Mouse (Mus musculus) gastrocnemius, postnatal 10 days (tissue): Measurements from ENCODE around the gene Wfdc12. TPM values are rescaled to one million over a fixed set of nuclear protein-coding genes. Genes with fewer than 3 reads are reported as not detected.

Source experiments
- DNase-seq: peaks from one replicate; pipeline ENCODE4 v3.0.0; 2021; ENCODE audit warnings: mixed read lengths
- total RNA-seq, 2 experiments: library from RNA; stranded (reverse); gene quantifications; 2 replicates each; pipeline ENCODE4 v1.2.3; 2021

Gene Wfdc12
- total RNA-seq, 2 experiments from 2014 or later, result not detected

GRCm38 (mm10) chr2:164175850-164176249 is 14.6 kb downstream of the Wfdc12 start:
- DNase-seq, result no peak

GRCm38 (mm10) chr2:164174649-164175395 is 15.6 kb downstream of the Wfdc12 start:
- DNase-seq, result no peak

- peak; percentile 60 for DNase-seq
These were observed 17.0 kb downstream of the Wfdc12 start for GRCm38 (mm10) chr2:164173394-164173793.

- peak; percentile 19 for DNase-seq
These were observed 19.5 kb downstream of the Wfdc12 start, which contains the start of gene Kcns1 for GRCm38 (mm10) chr2:164170902-164171301. Kcns1 (minus strand) TSS chr2:164171113.

- DNase-seq, result no peak
These were observed 20.1 kb downstream of the Wfdc12 start for GRCm38 (mm10) chr2:164170326-164170725.

GRCm38 (mm10) chr2:164168571-164168946 is 21.8 kb downstream of the Wfdc12 start:
- DNase-seq, result no peak

- DNase-seq, result no peak
These were observed 22.4 kb downstream of the Wfdc12 start for GRCm38 (mm10) chr2:164167752-164168570.

- DNase-seq, result no peak
These were observed 25.5 kb downstream of the Wfdc12 start for GRCm38 (mm10) chr2:164164941-164165340.

GRCm38 (mm10) chr2:164161515-164162055 is 28.8 kb downstream of the Wfdc12 start:
- DNase-seq, result no peak

GRCm38 (mm10) chr2:164158838-164159237 is 31.6 kb downstream of the Wfdc12 start:
- DNase-seq, result no peak

- DNase-seq, result no peak
These were observed 34.2 kb downstream of the Wfdc12 start for GRCm38 (mm10) chr2:164156158-164156557.

- DNase-seq, result no peak
These were observed 36.4 kb downstream of the Wfdc12 start for GRCm38 (mm10) chr2:164154007-164154406.

GRCm38 (mm10) chr2:164152341-164152740 is 38.1 kb downstream of the Wfdc12 start:
- no peak for DNase-seq

- DNase-seq, result no peak
These were observed 40.2 kb downstream of the Wfdc12 start for GRCm38 (mm10) chr2:164150086-164150760.

- no peak for DNase-seq
These were observed 43.9 kb downstream of the Wfdc12 start for GRCm38 (mm10) chr2:164146556-164146955.

- DNase-seq, result no peak
These were observed 45.9 kb downstream of the Wfdc12 start for GRCm38 (mm10) chr2:164144541-164144940.

GRCm38 (mm10) chr2:164144025-164144424 is 46.4 kb downstream of the Wfdc12 start:
- DNase-seq, result no peak

GRCm38 (mm10) chr2:164142021-164142420 is 48.4 kb downstream of the Wfdc12 start:
- peak; percentile 26 for DNase-seq
